Mouse (Mus musculus) cortical plate, adult 2 months (tissue): ENCODE data around the gene Igf2bp2.

Source experiments
- CTCF ChIP-seq: fragments of 200-500 bp; IDR thresholded peaks from 2 replicates; pipeline ENCODE4 v1.5.1; 2011; ENCODE audit warnings: mild to moderate bottlenecking, control low read depth, low read length; ENCODE audit not compliant: insufficient read depth; ENCODE audit errors: extremely low read depth
- POLR2A ChIP-seq: fragments of 200-500 bp; IDR thresholded peaks from 2 replicates; pipeline ENCODE4 v1.6.1; 2011; ENCODE audit warnings: mild to moderate bottlenecking, low read length, control low read depth; ENCODE audit not compliant: insufficient read depth; ENCODE audit errors: extremely low read depth

DNA sequence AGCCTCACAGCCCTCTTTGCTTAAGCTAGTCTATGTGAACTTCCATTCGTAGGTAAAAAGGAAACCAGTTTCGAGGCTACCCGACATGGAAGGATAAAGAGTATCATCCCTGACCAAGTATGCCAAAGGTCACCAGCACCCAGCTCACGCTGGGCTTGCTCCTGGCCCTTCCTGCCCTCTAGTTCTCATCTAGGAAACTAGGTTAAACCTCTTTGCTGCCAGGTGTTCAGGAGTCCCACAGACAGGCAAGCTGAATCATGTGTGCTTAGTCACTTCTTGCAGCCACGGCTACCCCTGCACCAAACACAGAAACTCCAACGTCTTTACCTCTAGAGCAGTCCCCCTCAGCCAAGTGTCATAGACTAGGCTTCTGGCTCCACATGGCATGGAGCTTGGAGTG, 31.8 kb downstream of the Igf2bp2 start:
- TF ChIP-seq CTCF (no peak), POLR2A (no peak)
